Mouse (Mus musculus) bone marrow, adult 2 months (tissue): ENCODE data around the gene Tuft1. TPM values are rescaled to one million over a fixed set of nuclear protein-coding genes. Genes with fewer than 3 reads are reported as not detected.

Source experiments
- H3K27ac ChIP-seq: fragments of 200-500 bp; 2 replicates; pipeline ENCODE4 v1.5.1; 2012; ENCODE audit warnings: low read depth, mild to moderate bottlenecking, control low read depth, inconsistent platforms, low read length; ENCODE audit not compliant: control insufficient read depth, poor library complexity, insufficient read depth
- H3K4me1 ChIP-seq: fragments of 200-500 bp; 2 replicates; pipeline ENCODE4 v1.6.1; 2011; ENCODE audit warnings: low read length; ENCODE audit not compliant: control insufficient read depth, insufficient read depth
- H3K4me3 ChIP-seq: fragments of 200-500 bp; replicated peaks from 2 replicates; pipeline ENCODE3; 2011; ENCODE audit warnings: mild to moderate bottlenecking, low read depth, low read length, control low read depth; ENCODE audit not compliant: control insufficient read depth
- CTCF ChIP-seq: fragments of 200-500 bp; IDR thresholded peaks from 2 replicates; pipeline ENCODE4 v1.5.1; 2011; ENCODE audit warnings: low read length, control low read depth; ENCODE audit not compliant: control insufficient read depth, insufficient read depth
- POLR2A ChIP-seq: fragments of 200-500 bp; IDR thresholded peaks from 2 replicates; pipeline ENCODE4 v1.6.1; 2011; ENCODE audit warnings: low read depth, mild to moderate bottlenecking, control low read depth, low read length, borderline replicate concordance; ENCODE audit not compliant: control insufficient read depth
- WGBS: fragments of 180-500 bp; shearing (Covaris S2); methylation state at CpG from one replicate; pipeline ENCODE4 v1.1.7; 2018; 5-methylcytosine and 5-hydroxymethylcytosine counted together
- polyA plus RNA-seq: library from polyadenylated mRNA; stranded (reverse); fragments of >200 nt; gene quantifications from 2 replicates; pipeline ENCODE4 v1.2.4, GENCODE M21; 2011; ENCODE audit warnings: low replicate concordance; ENCODE audit not compliant: missing spikeins, insufficient read depth, insufficient read length

The Tuft1 gene
- polyA plus RNA-seq, 1 experiment: 7.4 TPM

GRCm38 (mm10) chr3:94581793-94582455 is 76.7 kb downstream of the Tuft1 start:
- Histone ChIP-seq H3K27ac (peak overlapping the region; percentile 97), H3K4me1 (no peaks in the 10 kb centered on the region; the same call in 1 of the 2 replicates), H3K4me3 (peak overlapping the region; percentile 96)
- 0 out of 2 replicates have a peak, but pooled peaks have one; percentile 19 for TF ChIP-seq POLR2A
- TF ChIP-seq CTCF: no peak
- WGBS: under 1% methylated on average over 47 of the region's 48 CpGs

GRCm38 (mm10) chr3:94581138-94581780 is 77.4 kb downstream of the Tuft1 start:
- no peak for TF ChIP-seq CTCF
- no peak for TF ChIP-seq POLR2A
- H3K27ac ChIP-seq: no peak overlapping the region
- peak overlapping the region; percentile 51 for H3K4me3 ChIP-seq

GRCm38 (mm10) chr3:94574506-94574905 is 84.2 kb downstream of the Tuft1 start:
- TF ChIP-seq CTCF (no peak), POLR2A (no peak)
- H3K4me1 ChIP-seq: no peaks in the 10 kb centered on the region
- H3K27ac ChIP-seq: no peak overlapping the region
- no peak overlapping the region for H3K4me3 ChIP-seq
- 89% methylated on average over 6 of the region's 6 CpGs for WGBS

More at GRCm38 (mm10) chr3:94581138-94581780, 77.4 kb downstream of the Tuft1 start:
- 8% methylated on average over 16 of the region's 16 CpGs for WGBS
- no peaks in the 10 kb centered on the region; the same call in 1 of the 2 replicates for H3K4me1 ChIP-seq

- TF ChIP-seq POLR2A (no peak), CTCF (no peak)
- 83% methylated on average over 2 of the region's 2 CpGs for WGBS
- H3K27ac ChIP-seq: no peak overlapping the region
- no peaks in the 10 kb centered on the region for H3K4me1 ChIP-seq
- no peak overlapping the region for H3K4me3 ChIP-seq
These were observed 91.4 kb downstream of the Tuft1 start for GRCm38 (mm10) chr3:94567242-94567641.

GRCm38 (mm10) chr3:94565557-94565956 is 93.1 kb downstream of the Tuft1 start:
- Histone ChIP-seq H3K27ac (no peak overlapping the region), H3K4me1 (no peaks in the 10 kb centered on the region), H3K4me3 (no peak overlapping the region)
- 77% methylated on average over 2 of the region's 2 CpGs for WGBS
- TF ChIP-seq POLR2A: no peak
- no peak for TF ChIP-seq CTCF

GRCm38 (mm10) chr3:94565127-94565526 is 93.5 kb downstream of the Tuft1 start:
- no peaks in the 10 kb centered on the region for H3K4me1 ChIP-seq
- TF ChIP-seq CTCF: no peak
- TF ChIP-seq POLR2A: no peak
- H3K4me3 ChIP-seq: no peak overlapping the region
- WGBS: 78% methylated on average over 3 of the region's 3 CpGs
- H3K27ac ChIP-seq: no peak overlapping the region

- 83% methylated on average over 4 of the region's 4 CpGs for WGBS
- no peak overlapping the region for H3K27ac ChIP-seq
- TF ChIP-seq CTCF: no peak
- TF ChIP-seq POLR2A: no peak
These were observed 94.2 kb downstream of the Tuft1 start for GRCm38 (mm10) chr3:94564356-94565010.

GRCm38 (mm10) chr3:94563163-94563562 is 95.5 kb downstream of the Tuft1 start:
- no peak overlapping the region for H3K27ac ChIP-seq
- no peaks in the 10 kb centered on the region for H3K4me1 ChIP-seq
- TF ChIP-seq CTCF (no peak), POLR2A (no peak)
- no peak overlapping the region for H3K4me3 ChIP-seq
- WGBS: 83% methylated on average over 3 of the region's 3 CpGs

More at GRCm38 (mm10) chr3:94564356-94565010, 94.2 kb downstream of the Tuft1 start:
- H3K4me1 ChIP-seq: no peaks in the 10 kb centered on the region
- H3K4me3 ChIP-seq: no peak overlapping the region

Other genes with a start within 250 kb of the Tuft1 start
- gene Tdrkh, start 245.6 kb downstream of the Tuft1 start, polyA plus RNA-seq: 3.4 TPM in 2 replicates
- 22.2 and 30.4 TPM in 2 replicates for gene Mrpl9, start 215.6 kb downstream of the Tuft1 start, polyA plus RNA-seq
- gene Oaz3, start 215.0 kb downstream of the Tuft1 start, polyA plus RNA-seq: 1.2 and 1.7 TPM in 2 replicates
- gene Celf3, start 180.6 kb downstream of the Tuft1 start, polyA plus RNA-seq: 0.61 TPM in 1 of 2 replicates, not detected in the other
- 3.5 and 13.6 TPM in 2 replicates for gene Riiad1, start 178.5 kb downstream of the Tuft1 start, polyA plus RNA-seq
- 13.9 and 14.1 TPM in 2 replicates for gene Snx27, start 76.2 kb downstream of the Tuft1 start, polyA plus RNA-seq
- not detected in 2 replicates for gene Gm10972, start 15.8 kb downstream of the Tuft1 start, polyA plus RNA-seq
- gene Selenbp2, start 34.7 kb upstream of the Tuft1 start, polyA plus RNA-seq: 4.4 TPM in 1 of 2 replicates, not detected in the other
- gene Cgn, start 127.6 kb upstream of the Tuft1 start, polyA plus RNA-seq: 0.22 and 1.00 TPM in 2 replicates
- gene Pogz, start 178.7 kb upstream of the Tuft1 start, polyA plus RNA-seq: 10.3 and 16.8 TPM in 2 replicates
- gene Psmb4, start 228.1 kb upstream of the Tuft1 start, polyA plus RNA-seq: 291 and 443 TPM in 2 replicates